Mouse (Mus musculus): Measurements from ENCODE around the gene Prickle2.

GRCm38 (mm10) chr6:92395143-92395542 is 310.8 kb downstream of the Prickle2 start:
- TF ChIP-seq POLR2A (IDR thresholded peaks at IDR 0.05; ENCODE audit: borderline replicate concordance, extremely low read depth, low read depth, low read length) (no peak), CTCF (IDR thresholded peaks at IDR 0.05; ENCODE audit: insufficient read depth, low read length) (no peak)

Data from lung, adult 2 months (tissue).